Mouse (Mus musculus): Measurements from ENCODE around the gene Rhox2b. TPM values are rescaled to one million over a fixed set of nuclear protein-coding genes. Genes with fewer than 3 reads are reported as not detected.
"Not testable (repeated sequence)": the region's sequence is repeated elsewhere in the genome, so short reads cannot be mapped to it uniquely, and the experiment has no call there.

Rhox2b gene
- polyA plus RNA-seq (2015; fragmentation: Nextera tagmentation; extraction: Ambion mirVana), result not detected in 2 replicates

GRCm38 (mm10) chrX:37411767-37412166, at the start of gene Rhox2b:
TSS of gene Rhox2b (plus strand) at chrX:37412067.
- H3K36me3 ChIP-seq (ENCODE audit: control insufficient read depth, insufficient read depth, low read length); H3K9ac ChIP-seq (ENCODE audit: low read length); H3K27ac ChIP-seq (ENCODE audit: low read length); H3K4me3 ChIP-seq (replicated peaks; ENCODE audit: low read length); ATAC-seq (ENCODE audit: insufficient read depth, low FRiP score); H3K9me3 ChIP-seq (replicated peaks; ENCODE audit: control insufficient read depth, low read length); H3K4me2 ChIP-seq (ENCODE audit: low read depth, low read length); H3K4me1 ChIP-seq (ENCODE audit: control insufficient read depth, insufficient read depth, low read length); H3K27me3 ChIP-seq (ENCODE audit: control insufficient read depth, insufficient read depth, low read length): not testable (repeated sequence)
- no CpG with 5 or more reads among the region's 9 CpGs for WGBS

GRCm38 (mm10) chrX:37379728-37380127, 32.1 kb upstream of the Rhox2b start, which contains the start of gene Rhox3a2:
TSS of gene Rhox3a2 (plus strand) at chrX:37380028.
- not testable (repeated sequence) for H3K9me3 ChIP-seq (replicated peaks; ENCODE audit: control insufficient read depth, low read length); H3K4me1 ChIP-seq (ENCODE audit: control insufficient read depth, insufficient read depth, low read length); H3K4me3 ChIP-seq (replicated peaks; ENCODE audit: low read length); H3K4me2 ChIP-seq (ENCODE audit: low read depth, low read length); H3K27ac ChIP-seq (ENCODE audit: low read length); H3K9ac ChIP-seq (ENCODE audit: low read length); ATAC-seq (ENCODE audit: insufficient read depth, low FRiP score); H3K27me3 ChIP-seq (ENCODE audit: control insufficient read depth, insufficient read depth, low read length); H3K36me3 ChIP-seq (ENCODE audit: control insufficient read depth, insufficient read depth, low read length)
- no CpG with 5 or more reads among the region's 1 CpGs for WGBS

DNA sequence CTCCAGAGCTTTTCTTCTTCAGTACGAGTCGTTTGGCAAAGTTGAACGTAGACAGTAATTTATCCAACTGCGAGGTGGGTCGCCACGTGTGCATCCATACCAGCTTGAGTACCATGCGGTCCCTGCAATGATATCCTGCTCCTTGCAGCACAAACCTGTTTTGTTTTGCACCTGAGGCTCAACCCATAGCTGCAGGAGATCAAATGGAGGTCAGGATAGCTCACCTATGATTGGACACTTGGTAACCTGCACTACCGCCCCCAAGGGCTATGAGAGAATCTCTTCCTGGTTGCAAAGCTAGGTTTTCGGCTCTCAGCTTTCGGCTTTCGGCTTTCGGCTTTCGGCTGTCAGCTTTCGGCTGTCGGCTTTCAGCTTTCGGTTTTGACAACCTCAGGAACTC, 21.3 kb upstream of the Rhox2b start, which contains the start of gene Rhox4a2:
Rhox4a2 (plus strand) TSS at position 301 of the 400 bp plus-strand sequence.
- not testable (repeated sequence) for H3K9ac ChIP-seq (ENCODE audit: low read length); H3K4me1 ChIP-seq (ENCODE audit: control insufficient read depth, insufficient read depth, low read length); H3K4me2 ChIP-seq (ENCODE audit: low read depth, low read length); H3K36me3 ChIP-seq (ENCODE audit: control insufficient read depth, insufficient read depth, low read length); H3K4me3 ChIP-seq (replicated peaks; ENCODE audit: low read length); ATAC-seq (ENCODE audit: insufficient read depth, low FRiP score); H3K27me3 ChIP-seq (ENCODE audit: control insufficient read depth, insufficient read depth, low read length); H3K9me3 ChIP-seq (replicated peaks; ENCODE audit: control insufficient read depth, low read length); H3K27ac ChIP-seq (ENCODE audit: low read length)
- 93% methylated on average over 8 of the region's 16 CpGs for WGBS

- H3K4me2 ChIP-seq (ENCODE audit: low read depth, low read length); H3K27ac ChIP-seq (ENCODE audit: low read length); H3K9me3 ChIP-seq (replicated peaks; ENCODE audit: control insufficient read depth, low read length); H3K9ac ChIP-seq (ENCODE audit: low read length); ATAC-seq (ENCODE audit: insufficient read depth, low FRiP score); H3K4me1 ChIP-seq (ENCODE audit: control insufficient read depth, insufficient read depth, low read length); H3K27me3 ChIP-seq (ENCODE audit: control insufficient read depth, insufficient read depth, low read length); H3K4me3 ChIP-seq (replicated peaks; ENCODE audit: low read length); H3K36me3 ChIP-seq (ENCODE audit: control insufficient read depth, insufficient read depth, low read length): not testable (repeated sequence)
- WGBS, result 87% methylated on average over 14 of the region's 15 CpGs
These were observed 20.3 kb downstream of the Rhox2b start, which contains the start of gene Rhox4b for GRCm38 (mm10) chrX:37432194-37432593. TSS of gene Rhox4b (plus strand) at chrX:37432494.

DNA sequence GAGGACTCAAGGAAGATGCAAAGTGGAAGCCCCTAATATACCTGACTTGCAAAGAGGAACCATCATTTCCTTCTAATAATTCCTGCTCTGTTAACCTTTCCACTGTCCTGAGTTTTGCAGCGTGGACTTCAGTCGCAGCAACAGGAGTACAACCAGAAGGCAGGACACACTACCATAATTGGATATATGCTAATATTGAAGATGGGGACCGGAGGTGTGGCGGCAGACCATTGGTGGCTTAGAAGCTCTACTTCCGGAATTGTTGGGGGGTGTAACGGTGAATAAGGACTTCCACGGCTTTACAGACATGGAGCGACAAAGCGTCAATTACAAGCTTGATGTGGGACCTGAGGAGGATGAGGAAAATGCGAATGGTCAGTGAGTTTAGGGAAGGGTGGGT, 41.5 kb downstream of the Rhox2b start, which contains the start of gene Rhox2c:
Rhox2c (plus strand) TSS at position 301 of the 400 bp plus-strand sequence.
- not testable (repeated sequence) for H3K27ac ChIP-seq (ENCODE audit: low read length); H3K9me3 ChIP-seq (replicated peaks; ENCODE audit: control insufficient read depth, low read length); H3K4me2 ChIP-seq (ENCODE audit: low read depth, low read length); H3K9ac ChIP-seq (ENCODE audit: low read length); H3K4me3 ChIP-seq (replicated peaks; ENCODE audit: low read length); H3K4me1 ChIP-seq (ENCODE audit: control insufficient read depth, insufficient read depth, low read length); H3K36me3 ChIP-seq (ENCODE audit: control insufficient read depth, insufficient read depth, low read length); H3K27me3 ChIP-seq (ENCODE audit: control insufficient read depth, insufficient read depth, low read length); ATAC-seq (ENCODE audit: insufficient read depth, low FRiP score)
- 87% methylated on average over 7 of the region's 10 CpGs for WGBS

DNA sequence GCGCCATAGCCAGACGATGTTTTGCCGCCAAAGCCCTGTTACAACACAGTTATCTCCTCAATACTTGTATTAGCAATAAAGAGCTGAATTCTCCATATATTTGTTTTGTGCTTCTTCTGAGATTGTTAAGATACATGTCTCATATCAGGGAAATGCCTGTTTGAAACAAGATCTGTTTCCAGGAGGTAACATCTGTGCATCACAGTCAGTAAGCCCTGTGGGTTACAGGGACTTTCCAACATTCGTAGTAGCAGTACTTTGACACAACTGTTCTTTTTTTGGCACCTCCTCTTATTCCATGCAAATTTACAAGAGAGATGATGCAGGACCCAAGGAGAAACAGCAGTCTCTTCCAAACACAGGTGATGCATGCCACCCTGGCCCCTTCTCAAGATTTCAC, 46.4 kb downstream of the Rhox2b start, which contains the start of gene Rhox3c:
Rhox3c (plus strand) TSS at position 301 of the 400 bp plus-strand sequence.
- H3K36me3 ChIP-seq (ENCODE audit: control insufficient read depth, insufficient read depth, low read length); H3K4me2 ChIP-seq (ENCODE audit: low read depth, low read length); ATAC-seq (ENCODE audit: insufficient read depth, low FRiP score); H3K9ac ChIP-seq (ENCODE audit: low read length); H3K27me3 ChIP-seq (ENCODE audit: control insufficient read depth, insufficient read depth, low read length); H3K4me1 ChIP-seq (ENCODE audit: control insufficient read depth, insufficient read depth, low read length); H3K4me3 ChIP-seq (replicated peaks; ENCODE audit: low read length); H3K27ac ChIP-seq (ENCODE audit: low read length); H3K9me3 ChIP-seq (replicated peaks; ENCODE audit: control insufficient read depth, low read length): not testable (repeated sequence)
- 83% methylated on average over 3 of the region's 4 CpGs for WGBS

Other genes starting within 250 kb of the Rhox2b start
- gene Akap14, start 243.2 kb upstream of the Rhox2b start, polyA plus RNA-seq (2015; fragmentation: Nextera tagmentation; extraction: Ambion mirVana), result not detected in 2 replicates
- gene Ndufa1, start 220.9 kb upstream of the Rhox2b start, polyA plus RNA-seq (2015; fragmentation: Nextera tagmentation; extraction: Ambion mirVana), result 398 and 416 TPM in 2 replicates
- gene Rnf113a1, start 220.8 kb upstream of the Rhox2b start, polyA plus RNA-seq (2015; fragmentation: Nextera tagmentation; extraction: Ambion mirVana), result 9.1 and 10.1 TPM in 2 replicates
- not detected in 2 replicates for gene Gm9, start 201.0 kb upstream of the Rhox2b start, polyA plus RNA-seq (2015; fragmentation: Nextera tagmentation; extraction: Ambion mirVana)
- gene Rhox1, start 189.8 kb upstream of the Rhox2b start, polyA plus RNA-seq (2015; fragmentation: Nextera tagmentation; extraction: Ambion mirVana), result not detected in 2 replicates
- gene Rhox2a, start 167.1 kb upstream of the Rhox2b start, polyA plus RNA-seq (2015; fragmentation: Nextera tagmentation; extraction: Ambion mirVana), result not detected in 2 replicates
- 0.28 TPM in 1 of 2 replicates, not detected in the other for gene Rhox3a, start 162.1 kb upstream of the Rhox2b start, polyA plus RNA-seq (2015; fragmentation: Nextera tagmentation; extraction: Ambion mirVana)
- not detected in 2 replicates for gene Rhox4a, start 146.7 kb upstream of the Rhox2b start, polyA plus RNA-seq (2015; fragmentation: Nextera tagmentation; extraction: Ambion mirVana)
- gene Rhox3a2, start 32.0 kb upstream of the Rhox2b start, polyA plus RNA-seq (2015; fragmentation: Nextera tagmentation; extraction: Ambion mirVana), result not detected in 2 replicates
- not detected in 2 replicates for gene Rhox4a2, start 21.2 kb upstream of the Rhox2b start, polyA plus RNA-seq (2015; fragmentation: Nextera tagmentation; extraction: Ambion mirVana)
- not detected in 2 replicates for gene Rhox4b, start 20.4 kb downstream of the Rhox2b start, polyA plus RNA-seq (2015; fragmentation: Nextera tagmentation; extraction: Ambion mirVana)
- gene Rhox2c, start 41.6 kb downstream of the Rhox2b start, polyA plus RNA-seq (2015; fragmentation: Nextera tagmentation; extraction: Ambion mirVana), result not detected in 2 replicates
- gene Rhox3c, start 46.5 kb downstream of the Rhox2b start, polyA plus RNA-seq (2015; fragmentation: Nextera tagmentation; extraction: Ambion mirVana), result not detected in 2 replicates
- not detected in 2 replicates for gene Rhox4c, start 68.3 kb downstream of the Rhox2b start, polyA plus RNA-seq (2015; fragmentation: Nextera tagmentation; extraction: Ambion mirVana)
- gene Rhox2d, start 81.4 kb downstream of the Rhox2b start, polyA plus RNA-seq (2015; fragmentation: Nextera tagmentation; extraction: Ambion mirVana), result not detected in 2 replicates
- gene Rhox4d, start 102.3 kb downstream of the Rhox2b start, polyA plus RNA-seq (2015; fragmentation: Nextera tagmentation; extraction: Ambion mirVana), result not detected in 2 replicates
- not detected in 2 replicates for gene Rhox2e, start 118.4 kb downstream of the Rhox2b start, polyA plus RNA-seq (2015; fragmentation: Nextera tagmentation; extraction: Ambion mirVana)
- not detected in 2 replicates for gene Rhox3e, start 130.0 kb downstream of the Rhox2b start, polyA plus RNA-seq (2015; fragmentation: Nextera tagmentation; extraction: Ambion mirVana)
- not detected in 2 replicates for gene Rhox4e, start 145.3 kb downstream of the Rhox2b start, polyA plus RNA-seq (2015; fragmentation: Nextera tagmentation; extraction: Ambion mirVana)
- not detected in 2 replicates for gene Rhox2f, start 159.3 kb downstream of the Rhox2b start, polyA plus RNA-seq (2015; fragmentation: Nextera tagmentation; extraction: Ambion mirVana)
- gene Rhox3f, start 168.9 kb downstream of the Rhox2b start, polyA plus RNA-seq (2015; fragmentation: Nextera tagmentation; extraction: Ambion mirVana), result not detected in 2 replicates
- not detected in 2 replicates for gene Rhox4f, start 195.6 kb downstream of the Rhox2b start, polyA plus RNA-seq (2015; fragmentation: Nextera tagmentation; extraction: Ambion mirVana)
- gene Rhox3g, start 216.5 kb downstream of the Rhox2b start, polyA plus RNA-seq (2015; fragmentation: Nextera tagmentation; extraction: Ambion mirVana), result not detected in 2 replicates
- gene Rhox2g, start 231.4 kb downstream of the Rhox2b start, polyA plus RNA-seq (2015; fragmentation: Nextera tagmentation; extraction: Ambion mirVana), result not detected in 2 replicates
- not detected in 2 replicates for gene Rhox4g, start 239.3 kb downstream of the Rhox2b start, polyA plus RNA-seq (2015; fragmentation: Nextera tagmentation; extraction: Ambion mirVana)

All from stomach, embryonic 16.5 days (tissue).